ENCODE assay signal across 8 mouse cellular contexts in genomic region chr6:88724313-88725195, GRCm38 (mm10). TPM values are rescaled to one million over a fixed set of nuclear protein-coding genes. Genes with fewer than 3 reads are reported as not detected.
DNase-seq lines count a peak whose midpoint lies in the region; ATAC-seq and TF ChIP-seq lines count a peak whose summit lies in the region.

TSS of gene Mgll (plus strand) at chr6:88724412.

- H3K4me2 ChIP-seq in CH12.LX (ENCODE audit: insufficient read depth, low read depth, poor library complexity, severe bottlenecking): peak within 1 kb of the TSS; percentile 57
- peak within 1 kb of the TSS; percentile 98 for H3K4me2 ChIP-seq in forebrain, embryonic 12.5 days
- H3K4me2 ChIP-seq in heart, embryonic 14.5 days (ENCODE audit: low read length): peak within 1 kb of the TSS; percentile 94
- H3K4me2 ChIP-seq in midbrain, postnatal 0 days (ENCODE audit: low read depth, low read length, poor library complexity, severe bottlenecking): peak within 1 kb of the TSS; percentile 91
- H3K4me2 ChIP-seq in stomach, embryonic 16.5 days (ENCODE audit: low read depth, low read length): peak within 1 kb of the TSS; percentile 79

- TF ChIP-seq EP300 in CH12.LX (IDR thresholded peaks at IDR 0.05; ENCODE audit: low read length): no peak

- TF ChIP-seq POLR2A in CH12.LX (IDR thresholded peaks at IDR 0.05; ENCODE audit: low read depth, low read length): peak; percentile 90
- TF ChIP-seq POLR2A in liver, adult 2 months (IDR thresholded peaks at IDR 0.05; ENCODE audit: extremely low read depth, insufficient read depth, low read length): peak; percentile 88

- under 1% methylated on average over 105 of the region's 105 CpGs for WGBS in forebrain, embryonic 12.5 days
- under 1% methylated on average over 102 of the region's 105 CpGs for WGBS in heart, embryonic 14.5 days
- whole genome bisulfite sequencing in liver, adult 2 months: under 1% methylated on average over 105 of the region's 105 CpGs
- WGBS in midbrain, postnatal 0 days: under 1% methylated on average over 86 of the region's 105 CpGs
- WGBS in stomach, embryonic 16.5 days: under 1% methylated on average over 101 of the region's 105 CpGs

- dilution Hi-C loops in CH12.LX (cut with MboI; ENCODE audit: extremely low pct_ligation_motif_present, extremely low pct_unique_long_range_greater_than_20kb, low sequenced_read_pairs): no loop called here

- H3K36me3 ChIP-seq in CH12.LX (replicated peaks in 1 of 2; ENCODE audit: control insufficient read depth in 1 of 2, insufficient read depth in 1 of 2, low read length in 1 of 2): peaks cover 19 to 37% of the 10 kb centered on the region in 2 experiments
- H3K36me3 ChIP-seq in forebrain, embryonic 12.5 days (replicated peaks): no peaks in the 10 kb centered on the region
- H3K36me3 ChIP-seq in heart, embryonic 14.5 days (ENCODE audit: control insufficient read depth, insufficient read depth, low read length): no peaks in the 10 kb centered on the region
- peaks cover 7% of the 10 kb centered on the region; the same call in 1 of the 2 replicates for H3K36me3 ChIP-seq in liver, adult 2 months (ENCODE audit: control insufficient read depth, insufficient read depth, low read length)
- H3K36me3 ChIP-seq in midbrain, postnatal 0 days (ENCODE audit: insufficient read depth, low read length): no peaks in the 10 kb centered on the region
- H3K36me3 ChIP-seq in stomach, embryonic 16.5 days (ENCODE audit: control insufficient read depth, insufficient read depth, low read length): no peaks in the 10 kb centered on the region

- H3K4me3 ChIP-seq in CH12.LX (replicated peaks in 1 of 3; ENCODE audit: low read depth in 2 of 3, low read length in 2 of 3, poor library complexity in 1 of 3): peak within 1 kb of the TSS; percentile 70 to 90 (median 80)
- peak within 1 kb of the TSS; percentile 71 for H3K4me3 ChIP-seq in forebrain, embryonic 12.5 days (replicated peaks)
- H3K4me3 ChIP-seq in heart, embryonic 14.5 days (ENCODE audit: control insufficient read depth in 1 of 2, insufficient read depth in 1 of 2, low read depth in 1 of 2, low read length in 2 of 2): peak within 1 kb of the TSS; percentile 75 to 81
- H3K4me3 ChIP-seq in liver, adult 2 months (ENCODE audit: insufficient read depth, low read depth, low read length): peak within 1 kb of the TSS; percentile 82
- H3K4me3 ChIP-seq in midbrain, postnatal 0 days (ENCODE audit: low read depth, low read length): peak within 1 kb of the TSS; percentile 61
- H3K4me3 ChIP-seq in stomach, embryonic 16.5 days (replicated peaks; ENCODE audit: low read length): peak within 1 kb of the TSS; percentile 68

- H3K9ac ChIP-seq in CH12.LX (ENCODE audit: insufficient read depth, low read depth): peak within 1 kb of the TSS; percentile 85
- H3K9ac ChIP-seq in forebrain, embryonic 12.5 days: peak within 1 kb of the TSS; percentile 67
- peak within 1 kb of the TSS; percentile 80 for H3K9ac ChIP-seq in heart, embryonic 14.5 days (ENCODE audit: low read length)
- H3K9ac ChIP-seq in liver, adult 2 months (ENCODE audit: low read depth, low read length): peak within 1 kb of the TSS; percentile 90
- H3K9ac ChIP-seq in midbrain, postnatal 0 days (replicated peaks; ENCODE audit: low read length, poor library complexity, severe bottlenecking): peak within 1 kb of the TSS; percentile 63
- peak within 1 kb of the TSS; percentile 84 for H3K9ac ChIP-seq in stomach, embryonic 16.5 days (ENCODE audit: low read length)

- no peaks in the 10 kb centered on the region for H3K9me3 ChIP-seq in CH12.LX (replicated peaks; ENCODE audit: low read length)
- no peaks in the 10 kb centered on the region for H3K9me3 ChIP-seq in forebrain, embryonic 12.5 days
- no peaks in the 10 kb centered on the region for H3K9me3 ChIP-seq in heart, embryonic 14.5 days (ENCODE audit: control insufficient read depth, low read length)
- H3K9me3 ChIP-seq in midbrain, postnatal 0 days (ENCODE audit: low read length): no peaks in the 10 kb centered on the region
- H3K9me3 ChIP-seq in stomach, embryonic 16.5 days (replicated peaks; ENCODE audit: control insufficient read depth, low read length): no peaks in the 10 kb centered on the region

- peak within 1 kb of the TSS; percentile 77 for H3K27ac ChIP-seq in CH12.LX (ENCODE audit: insufficient read depth, low read depth)
- 0 out of 2 replicates have a peak within 1 kb of the TSS, but pooled peaks have one; percentile 5 for H3K27ac ChIP-seq in forebrain, embryonic 12.5 days
- H3K27ac ChIP-seq in heart, embryonic 14.5 days (replicated peaks in 1 of 2; ENCODE audit: control insufficient read depth in 1 of 2, insufficient read depth in 1 of 2, low read depth in 2 of 2, low read length in 2 of 2): no peak within 1 kb of the TSS
- peak within 1 kb of the TSS; percentile 93 for H3K27ac ChIP-seq in liver, adult 2 months (replicated peaks; ENCODE audit: insufficient read depth, low read depth, low read length)
- peak within 1 kb of the TSS; percentile 57 for H3K27ac ChIP-seq in midbrain, postnatal 0 days (ENCODE audit: low read depth, low read length)
- H3K27ac ChIP-seq in stomach, embryonic 16.5 days (ENCODE audit: low read length): peak within 1 kb of the TSS; percentile 74

- TF ChIP-seq RAD21 in CH12.LX (IDR thresholded peaks at IDR 0.05; ENCODE audit: low read depth, low read length): no peak; the same call in 1 of the 2 replicates

- in situ Hi-C loops in CH12.LX (cut with MboI; ENCODE audit: low pct_ligation_motif_present, low pct_unique_long_range_greater_than_20kb, low sequenced_read_pairs): no loop called here

- TF ChIP-seq CTCF in CH12.LX (conservative IDR thresholded peaks at IDR 0.05 in 1 of 2, IDR thresholded peaks at IDR 0.05 in 1 of 2; ENCODE audit: low read depth in 2 of 2, low read length in 2 of 2): peak in 1 of 2 experiments; percentile 27; a peak in 1 of 4 replicates
- peak; percentile 13; the same call in 1 of the 2 replicates for TF ChIP-seq CTCF in liver, adult 2 months (IDR thresholded peaks at IDR 0.05; ENCODE audit: low read depth, low read length)
- TF ChIP-seq CTCF in midbrain, postnatal 0 days (IDR thresholded peaks at IDR 0.05): peak; percentile 69

- peaks cover 40% of the 10 kb centered on the region for H3K79me2 ChIP-seq in CH12.LX (replicated peaks; ENCODE audit: control insufficient read depth, extremely low read depth, insufficient read depth, poor library complexity, severe bottlenecking)
- H3K79me2 ChIP-seq in liver, adult 2 months (ENCODE audit: control insufficient read depth, insufficient read depth, low read length): no peaks in the 10 kb centered on the region

- peak; percentile 85 for ATAC-seq in forebrain, embryonic 12.5 days (ENCODE audit: low FRiP score)
- peak; percentile 80 for ATAC-seq in heart, embryonic 14.5 days (ENCODE audit: insufficient number of reproducible peaks, insufficient read depth, low FRiP score, low read depth)
- ATAC-seq in midbrain, postnatal 0 days (ENCODE audit: low FRiP score): peak; percentile 86
- ATAC-seq in stomach, embryonic 16.5 days (ENCODE audit: insufficient read depth, low FRiP score): peak; percentile 87

- no peak for DNase-seq in CH12.LX (ENCODE audit: extremely low read depth)
- DNase-seq in c-Kit-positive CD71-positive TER-119-positive erythroid progenitor cells, embryonic 14.5 days (ENCODE audit: low spot score): peak; percentile 66
- peak; percentile 80 for DNase-seq in kidney, postnatal 10 days
- DNase-seq in liver, adult 2 months (ENCODE audit: extremely low read depth, low read depth, low spot score): no peak
- peak; percentile 75 for DNase-seq in midbrain, postnatal 0 days (ENCODE audit: low spot score)

- peaks cover 18 to 76% of the 10 kb centered on the region in 2 experiments for H3K4me1 ChIP-seq in CH12.LX (ENCODE audit: control insufficient read depth in 1 of 2, insufficient read depth in 2 of 2)
- peaks cover 7% of the 10 kb centered on the region for H3K4me1 ChIP-seq in forebrain, embryonic 12.5 days
- 0 out of 4 replicates have a peak, but pooled peaks cover 0 to 2% of the 10 kb centered on the region in 2 experiments for H3K4me1 ChIP-seq in heart, embryonic 14.5 days (ENCODE audit: control insufficient read depth in 2 of 2, insufficient read depth in 2 of 2, low read length in 2 of 2)
- H3K4me1 ChIP-seq in liver, adult 2 months (ENCODE audit: control insufficient read depth, insufficient read depth, low read length): peaks cover 17% of the 10 kb centered on the region
- H3K4me1 ChIP-seq in midbrain, postnatal 0 days (ENCODE audit: insufficient read depth, low read length): peaks cover 2% of the 10 kb centered on the region; the same call in 1 of the 2 replicates
- peaks cover 22% of the 10 kb centered on the region for H3K4me1 ChIP-seq in stomach, embryonic 16.5 days (ENCODE audit: control insufficient read depth, insufficient read depth, low read length)

- H3K27me3 ChIP-seq in CH12.LX (replicated peaks): no peaks in the 10 kb centered on the region
- peaks cover 49% of the 10 kb centered on the region for H3K27me3 ChIP-seq in forebrain, embryonic 12.5 days
- no peaks in the 10 kb centered on the region for H3K27me3 ChIP-seq in heart, embryonic 14.5 days (ENCODE audit: control insufficient read depth, insufficient read depth, low read length)
- H3K27me3 ChIP-seq in liver, adult 2 months (ENCODE audit: control insufficient read depth, insufficient read depth, low read length): no peaks in the 10 kb centered on the region
- H3K27me3 ChIP-seq in midbrain, postnatal 0 days (ENCODE audit: insufficient read depth, low read length): no peaks in the 10 kb centered on the region
- H3K27me3 ChIP-seq in stomach, embryonic 16.5 days (ENCODE audit: control insufficient read depth, insufficient read depth, low read length): no peaks in the 10 kb centered on the region

TF ChIP-seq in CH12.LX, 34 proteins besides CTCF, POLR2A, EP300 and RAD21 (continues in another document):
- TF ChIP-seq TCF12 (IDR thresholded peaks at IDR 0.05; ENCODE audit: low read depth, low read length) (peak; percentile 62; the same call in 1 of the 2 replicates), ELF1 (IDR thresholded peaks at IDR 0.05; ENCODE audit: low read depth, low read length) (no peak), NRF1 (IDR thresholded peaks at IDR 0.05; ENCODE audit: low read depth, low read length) (peak; percentile 81), CHD2 (IDR thresholded peaks at IDR 0.05; ENCODE audit: low read length) (no peak), IRF4 (IDR thresholded peaks at IDR 0.05; ENCODE audit: low read depth, low read length) (peak; percentile 26; the same call in 1 of the 2 replicates)

RNA-seq across cellular contexts. Expression of gene Mgll, which starts in this region (rescaled TPM):
- total RNA-seq in CH12.LX (2012; rRNA removed): 81.1 and 95.6 TPM in 2 replicates
- 57.7 and 60.8 TPM in 2 replicates for total RNA-seq in CH12.LX (2014; rRNA removed)
- 66.6 and 76.5 TPM in 2 replicates for polyA plus RNA-seq in CH12.LX (2012; ENCODE audit: insufficient read length, low read depth)
- polyA plus RNA-seq in forebrain, embryonic 12.5 days (2016; fragmentation: Nextera tagmentation; extraction: Ambion mirVana): 3.5 and 5.5 TPM in 2 replicates
- 25.9 and 28.7 TPM in 2 replicates for polyA plus RNA-seq in heart, embryonic 14.5 days (2014; fragmentation: Nextera tagmentation; extraction: Ambion mirVana)
- 56.2 and 81.3 TPM in 2 replicates for total RNA-seq in liver, adult 2 months (2014; rRNA removed)
- 156 and 158 TPM in 2 replicates for polyA plus RNA-seq in liver, adult 2 months (2012; rRNA removed)
- total RNA-seq in midbrain, postnatal 0 days (2014; rRNA removed): 48.7 and 50.6 TPM in 2 replicates
- 62.3 and 75.3 TPM in 2 replicates for polyA plus RNA-seq in midbrain, postnatal 0 days (2015; fragmentation: Nextera tagmentation; extraction: Ambion mirVana)
- 121 and 125 TPM in 2 replicates for polyA plus RNA-seq in stomach, embryonic 16.5 days (2015; fragmentation: Nextera tagmentation; extraction: Ambion mirVana)

Comparison
In these comparisons a context has a peak if more than half of its experiments do, and no peak if none do; other contexts are left out.
1. DNase-seq: peak in c-Kit-positive CD71-positive TER-119-positive erythroid progenitor cells, embryonic 14.5 days (single experiment), kidney, postnatal 10 days (single experiment) and midbrain, postnatal 0 days (single experiment); none in CH12.LX (single experiment) and liver, adult 2 months (single experiment).
2. H3K27ac ChIP-seq: peak in CH12.LX (single experiment), forebrain, embryonic 12.5 days (single experiment), liver, adult 2 months (single experiment), midbrain, postnatal 0 days (single experiment) and stomach, embryonic 16.5 days (single experiment); none in heart, embryonic 14.5 days (0 of 2).
3. Peak in every context shown above with its lines, with median percentiles within 50 percentile points of each other: H3K4me2 ChIP-seq, H3K4me3 ChIP-seq, H3K9ac ChIP-seq and ATAC-seq.